Mouse (Mus musculus) 3T3-L1 (cell line): ENCODE measurements at regions not wholly inside any gene's neighbourhood (a gene's known extent, or its start where the extent isn't known, plus 50 kb on each side); places are given as distances from the start of the nearest gene placed in this dataset.

Experiments used
- DNase-seq: peaks from one replicate; pipeline ENCODE4 v3.0.0-alpha.2; 2015; ENCODE audit warnings: low read depth, low spot score

DNA sequence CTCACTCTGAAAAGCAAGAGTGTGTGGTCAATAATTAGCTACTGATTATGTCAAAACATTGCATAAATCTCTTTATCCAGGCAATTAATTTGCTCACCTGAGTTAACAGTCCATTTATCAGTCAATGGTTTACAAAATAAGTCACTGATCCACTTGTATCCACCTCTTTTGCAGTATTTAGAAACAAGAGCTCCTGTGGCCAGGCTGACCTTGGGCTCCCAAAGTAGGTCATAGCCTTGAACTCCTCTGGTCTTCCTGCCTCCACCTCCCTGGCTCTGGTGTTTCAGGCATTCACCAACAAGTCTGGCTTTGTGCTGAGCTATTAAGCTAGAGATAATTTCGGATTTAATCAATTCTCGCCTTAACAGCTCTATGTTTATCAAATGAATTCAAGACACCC, 675.8 kb upstream of the Tmem132c start:
- DNase-seq: no peak

DNA sequence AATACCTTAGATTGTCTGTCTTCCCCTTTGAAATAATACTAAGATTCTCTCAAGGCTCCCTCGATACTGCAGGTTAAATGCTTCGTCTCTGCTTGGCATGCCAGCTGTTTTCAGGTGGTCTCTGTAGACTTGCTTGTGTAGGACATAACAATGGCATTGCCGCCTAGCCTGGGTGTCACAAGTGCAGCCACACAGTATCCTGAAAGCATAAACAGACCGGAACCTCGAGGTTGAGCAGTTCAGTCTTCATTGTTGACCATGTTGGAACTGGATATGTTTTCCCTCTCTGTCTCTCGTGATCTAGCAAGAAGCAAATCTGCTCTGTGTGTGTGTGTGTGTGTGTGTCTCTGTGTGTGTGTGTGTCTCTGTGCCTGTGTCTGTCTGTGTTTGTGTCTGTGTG, 675.4 kb upstream of the Tmem132c start:
- no peak for DNase-seq

GRCm38 (mm10) chr5:126573766-126574165, 667.8 kb upstream of the Tmem132c start:
- DNase-seq: no peak

GRCm38 (mm10) chr5:126597786-126598330, 643.8 kb upstream of the Tmem132c start:
- no peak for DNase-seq

- no peak for DNase-seq
These were observed 642.0 kb upstream of the Tmem132c start for GRCm38 (mm10) chr5:126599561-126599960.

DNA sequence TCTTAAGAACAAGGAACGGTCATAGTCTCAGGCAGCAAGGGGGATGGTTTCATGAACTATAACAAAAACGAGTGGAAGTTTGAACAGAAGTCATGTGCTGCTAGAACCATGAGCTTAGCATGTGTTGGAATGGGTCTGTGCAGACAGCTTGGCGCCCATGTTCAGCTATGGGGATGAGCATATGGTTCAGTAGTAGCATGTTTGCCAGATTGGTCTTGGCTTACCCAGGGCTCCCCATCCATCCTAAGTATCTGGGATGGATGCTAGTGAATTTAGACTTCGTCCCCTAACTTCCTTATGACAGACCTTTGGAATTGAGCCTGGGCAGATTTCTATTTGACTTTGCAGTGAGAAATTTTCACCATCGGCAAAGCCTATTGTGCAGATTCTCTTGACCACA, 634.9 kb upstream of the Tmem132c start:
- DNase-seq: no peak

DNA sequence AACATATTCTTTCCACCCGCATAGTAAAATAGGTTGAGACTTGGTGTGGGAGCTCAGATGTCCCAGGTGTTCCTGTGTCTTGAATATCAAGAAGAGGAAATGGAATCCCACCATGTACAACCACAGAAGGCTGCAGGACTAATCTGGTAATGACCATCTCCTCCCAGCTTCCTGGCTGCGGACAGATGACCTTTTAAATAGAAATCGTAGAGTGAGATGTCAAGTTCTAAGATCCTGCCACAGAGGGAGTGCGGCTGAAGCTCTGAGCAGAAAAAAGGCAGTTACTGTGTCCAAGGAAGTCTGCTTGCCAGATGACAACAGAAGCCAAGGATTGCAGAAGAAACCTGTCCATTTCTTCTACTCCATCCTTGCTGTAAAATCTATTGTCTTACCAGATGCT, 629.0 kb upstream of the Tmem132c start:
- DNase-seq: no peak

DNA sequence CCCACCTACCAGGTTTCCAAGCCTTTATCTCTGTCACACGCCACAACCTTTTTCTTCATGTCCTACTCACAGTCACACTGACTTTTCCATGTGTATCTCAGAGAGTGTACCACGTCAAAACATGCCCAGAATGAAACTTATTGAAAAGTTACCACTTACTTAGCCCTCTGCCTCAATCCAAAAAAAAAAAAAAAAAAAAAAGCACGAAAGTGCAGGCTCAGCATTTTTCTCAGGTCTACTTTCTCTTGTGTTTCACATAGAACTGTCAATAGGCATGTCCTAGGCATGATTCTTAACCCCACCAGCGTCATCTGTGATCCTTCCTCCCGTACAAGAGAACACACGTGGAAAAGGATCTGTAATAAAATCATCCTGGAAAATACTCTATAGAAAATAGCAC, 619.1 kb upstream of the Tmem132c start:
- DNase-seq: no peak

GRCm38 (mm10) chr5:126623205-126623604, 618.4 kb upstream of the Tmem132c start:
- peak; percentile 26 for DNase-seq

DNA sequence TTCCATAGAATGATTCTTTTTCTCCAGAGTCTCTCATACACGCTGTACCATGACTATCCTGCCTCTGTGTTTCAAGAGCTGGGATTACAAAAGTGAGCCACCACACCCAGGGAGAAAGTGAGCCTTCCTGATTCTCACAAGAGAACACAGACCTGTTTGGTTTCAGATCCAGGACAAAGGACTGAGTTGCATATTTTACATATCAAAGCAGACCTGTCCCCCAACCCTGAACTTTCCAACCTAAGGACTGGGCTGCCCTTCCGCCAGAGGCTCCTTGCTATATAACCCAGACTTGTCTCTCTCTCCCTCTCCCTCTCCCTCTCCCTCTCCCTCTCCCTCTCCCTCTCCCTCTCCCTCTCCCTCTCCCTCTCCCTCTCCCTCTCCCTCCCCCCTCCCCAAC, 611.8 kb upstream of the Tmem132c start:
- no peak for DNase-seq

GRCm38 (mm10) chr5:126650415-126650814, 591.2 kb upstream of the Tmem132c start:
- no peak for DNase-seq

GRCm38 (mm10) chr5:126651367-126651766, 590.2 kb upstream of the Tmem132c start:
- DNase-seq: peak; percentile 48

DNA sequence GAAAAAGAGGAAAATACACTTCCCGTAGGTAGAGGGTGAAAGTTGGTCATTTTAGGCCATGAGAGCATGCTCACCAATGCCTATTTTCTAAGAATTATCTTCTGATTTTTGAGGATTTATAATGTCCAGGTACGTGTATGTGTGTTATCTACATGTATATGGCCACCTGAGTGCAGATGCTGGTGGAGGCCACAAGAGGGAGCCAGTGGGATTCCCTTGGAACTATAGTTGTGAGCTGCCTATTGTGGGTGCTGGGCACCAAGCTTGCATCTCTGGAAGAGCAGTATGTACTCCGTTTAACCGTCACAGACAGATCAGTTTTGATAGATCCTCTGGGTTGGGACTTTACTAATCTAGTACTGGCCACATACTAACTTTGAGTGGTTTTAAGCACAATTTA, 579.0 kb upstream of the Tmem132c start:
- no peak for DNase-seq

GRCm38 (mm10) chr5:126671156-126671555, 570.5 kb upstream of the Tmem132c start:
- DNase-seq: peak; percentile 22

DNA sequence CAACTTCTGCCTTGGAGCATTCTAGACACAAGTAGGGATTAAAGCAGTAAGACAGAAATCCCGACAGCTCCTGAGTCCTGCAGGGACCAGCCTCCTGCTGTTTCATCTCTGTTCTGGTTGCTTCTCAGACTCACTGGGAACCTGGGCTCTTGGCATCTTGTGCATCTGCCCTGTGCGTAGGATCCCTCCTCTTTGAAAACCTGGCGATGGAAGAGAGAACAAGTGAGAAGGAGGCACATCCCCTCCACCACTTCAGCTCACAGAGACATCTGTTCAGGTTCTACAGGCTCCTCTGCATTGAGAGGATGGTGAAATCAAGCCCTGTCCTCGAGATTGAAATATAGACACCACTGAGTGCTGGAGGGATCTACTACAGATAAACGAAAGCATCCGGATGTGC, 561.3 kb upstream of the Tmem132c start:
- DNase-seq: no peak

GRCm38 (mm10) chr5:126699314-126699713, 542.3 kb upstream of the Tmem132c start:
- peak; percentile 3 for DNase-seq

- no peak for DNase-seq
These were observed 537.9 kb upstream of the Tmem132c start for GRCm38 (mm10) chr5:126703516-126704282.

- DNase-seq: no peak
These were observed 535.7 kb upstream of the Tmem132c start for GRCm38 (mm10) chr5:126705871-126706270.

- DNase-seq: no peak
These were observed 534.9 kb upstream of the Tmem132c start for GRCm38 (mm10) chr5:126706701-126707100.

DNA sequence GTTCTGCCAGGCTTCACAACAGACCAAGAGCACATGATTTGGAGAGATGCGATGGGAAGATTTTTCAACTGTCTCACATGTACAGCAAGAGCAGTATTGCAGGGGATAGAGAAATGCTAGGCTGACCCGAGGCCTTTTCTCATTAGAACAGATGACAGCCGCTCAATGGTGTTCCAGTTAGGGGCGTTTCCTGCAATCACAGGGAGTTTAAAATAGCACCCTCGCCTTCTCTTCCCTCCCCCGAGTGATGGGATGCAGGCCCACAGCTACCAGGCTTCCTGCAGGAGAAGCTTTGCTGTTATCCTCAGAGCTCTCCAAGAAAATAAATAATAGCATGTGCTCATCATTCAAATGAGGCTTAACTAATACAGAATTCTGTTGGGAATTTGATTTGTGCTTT, 526.9 kb upstream of the Tmem132c start:
- no peak for DNase-seq

DNA sequence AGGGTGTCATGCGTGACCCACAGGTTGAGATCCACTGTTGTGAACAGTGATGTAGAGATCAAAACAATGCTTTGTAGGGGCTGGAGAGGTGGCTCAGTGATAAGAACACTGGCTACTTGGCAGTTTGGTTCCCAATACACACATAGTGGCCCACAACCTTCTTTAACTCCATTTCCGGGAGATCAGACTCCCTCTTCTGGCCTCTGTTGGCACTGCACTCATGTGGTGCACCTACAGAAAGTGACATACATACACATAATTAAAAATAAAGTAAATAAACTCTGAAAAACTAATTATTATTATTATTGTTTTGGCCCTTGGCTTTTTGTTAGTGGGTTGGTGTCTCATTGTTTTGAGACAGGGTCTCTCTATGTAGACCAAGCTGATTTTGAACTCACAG, 523.2 kb upstream of the Tmem132c start:
- DNase-seq: no peak

DNA sequence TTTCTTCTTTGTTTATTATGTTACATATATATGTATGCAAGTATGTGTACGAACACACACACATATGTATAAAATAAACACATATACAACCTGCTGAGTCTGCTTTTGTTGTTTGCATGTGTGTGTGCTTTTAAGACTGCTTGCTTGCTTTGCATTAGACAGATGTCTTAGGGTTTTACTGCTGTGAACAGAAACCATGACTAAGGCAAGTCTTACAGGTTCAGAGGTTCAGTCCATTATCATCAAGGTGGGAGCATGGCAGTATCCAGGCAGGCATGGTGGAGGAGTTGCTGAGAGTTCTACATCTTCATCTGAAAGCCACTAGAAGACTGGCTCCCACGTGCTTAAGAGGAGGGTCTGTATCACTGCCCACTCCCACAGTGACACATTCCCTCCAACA, 520.3 kb upstream of the Tmem132c start:
- no peak for DNase-seq
